Mouse (Mus musculus): ENCODE data around the gene Sox21. TPM values are rescaled to one million over a fixed set of nuclear protein-coding genes. Genes with fewer than 3 reads are reported as not detected.

The Sox21 gene
- polyA plus RNA-seq, 1 experiment from 2014 or later = 0.08 TPM

GRCm38 (mm10) chr14:118235973-118236885, 601 bp downstream of the Sox21 start:
- no peak overlapping the region for H3K27ac ChIP-seq
- peaks cover 32% of the 10 kb centered on the region for H3K4me1 ChIP-seq
- no peaks in the 10 kb centered on the region for H3K36me3 ChIP-seq
- H3K4me2 ChIP-seq = peak overlapping the region; percentile 97
- peak overlapping the region; percentile 56 for H3K4me3 ChIP-seq (replicated peaks)
- peak overlapping the region; percentile 24 for H3K9ac ChIP-seq
- under 1% methylated on average over 73 of the region's 73 CpGs for WGBS
- H3K27me3 ChIP-seq = peaks cover 95% of the 10 kb centered on the region
- no peaks in the 10 kb centered on the region for H3K9me3 ChIP-seq (replicated peaks)
- ATAC-seq (replicated peaks; ENCODE audit: low FRiP score) = peak; percentile 70

- peaks cover 36% of the 10 kb centered on the region for H3K4me1 ChIP-seq
- no peak overlapping the region for H3K27ac ChIP-seq
- H3K36me3 ChIP-seq = no peaks in the 10 kb centered on the region
- ATAC-seq (replicated peaks; ENCODE audit: low FRiP score) = no peak
- H3K4me3 ChIP-seq (replicated peaks) = peak overlapping the region; percentile 56
- peak overlapping the region; percentile 97 for H3K4me2 ChIP-seq
- under 1% methylated on average over 58 of the region's 62 CpGs for WGBS
- no peak overlapping the region for H3K9ac ChIP-seq
- peaks cover 93% of the 10 kb centered on the region for H3K27me3 ChIP-seq
- H3K9me3 ChIP-seq (replicated peaks) = no peaks in the 10 kb centered on the region
These were observed 1.4 kb downstream of the Sox21 start for GRCm38 (mm10) chr14:118235361-118235972.

GRCm38 (mm10) chr14:118234541-118235210, 2.2 kb downstream of the Sox21 start:
- Histone ChIP-seq H3K36me3 (no peaks in the 10 kb centered on the region), H3K9ac (no peak overlapping the region), H3K9me3 (replicated peaks) (no peaks in the 10 kb centered on the region), H3K4me3 (replicated peaks) (peak overlapping the region; percentile 56), H3K4me1 (peaks cover 36% of the 10 kb centered on the region), H3K4me2 (peak overlapping the region; percentile 97), H3K27me3 (peaks cover 93% of the 10 kb centered on the region), H3K27ac (no peak overlapping the region)
- ATAC-seq (replicated peaks; ENCODE audit: low FRiP score) = no peak
- under 1% methylated on average over 70 of the region's 84 CpGs for whole genome bisulfite sequencing

- Histone ChIP-seq H3K27ac (no peak overlapping the region), H3K4me1 (peaks cover 36% of the 10 kb centered on the region), H3K9ac (no peak overlapping the region), H3K4me2 (peak overlapping the region; percentile 97; the same call in 1 of the 2 replicates), H3K27me3 (peaks cover 93% of the 10 kb centered on the region), H3K36me3 (no peaks in the 10 kb centered on the region), H3K9me3 (replicated peaks) (no peaks in the 10 kb centered on the region), H3K4me3 (replicated peaks) (peak overlapping the region; percentile 56)
- ATAC-seq (replicated peaks; ENCODE audit: low FRiP score) = no peak
- WGBS = 3% methylated on average over 26 of the region's 26 CpGs
These were observed 2.9 kb downstream of the Sox21 start for GRCm38 (mm10) chr14:118233786-118234540.

GRCm38 (mm10) chr14:118232381-118232970, 4.4 kb downstream of the Sox21 start:
- peaks cover 41% of the 10 kb centered on the region for H3K4me1 ChIP-seq
- H3K4me2 ChIP-seq = no peak overlapping the region
- no peak overlapping the region for H3K27ac ChIP-seq
- no peak overlapping the region for H3K4me3 ChIP-seq (replicated peaks)
- no peak for ATAC-seq (replicated peaks; ENCODE audit: low FRiP score)
- no peaks in the 10 kb centered on the region for H3K36me3 ChIP-seq
- no peaks in the 10 kb centered on the region for H3K9me3 ChIP-seq (replicated peaks)
- H3K27me3 ChIP-seq = peaks cover 96% of the 10 kb centered on the region
- H3K9ac ChIP-seq = no peak overlapping the region
- 2% methylated on average over 8 of the region's 8 CpGs for WGBS

GRCm38 (mm10) chr14:118226471-118227155, 10.2 kb downstream of the Sox21 start:
- no peak for ATAC-seq (replicated peaks; ENCODE audit: low FRiP score)
- Histone ChIP-seq H3K4me1 (peaks cover 20% of the 10 kb centered on the region), H3K9me3 (replicated peaks) (no peaks in the 10 kb centered on the region), H3K36me3 (no peaks in the 10 kb centered on the region), H3K4me3 (replicated peaks) (no peak overlapping the region), H3K27me3 (peaks cover 96% of the 10 kb centered on the region), H3K4me2 (peak overlapping the region; percentile 29; the same call in 1 of the 2 replicates), H3K9ac (no peak overlapping the region), H3K27ac (no peak overlapping the region)
- under 1% methylated on average over 21 of the region's 21 CpGs for WGBS

- H3K4me3 ChIP-seq (replicated peaks) = peak overlapping the region; percentile 18; the same call in 1 of the 2 replicates
- no peak overlapping the region for H3K27ac ChIP-seq
- H3K9ac ChIP-seq = no peak overlapping the region
- H3K36me3 ChIP-seq = no peaks in the 10 kb centered on the region
- H3K4me1 ChIP-seq = peaks cover 18% of the 10 kb centered on the region
- H3K4me2 ChIP-seq = peak overlapping the region; percentile 29; the same call in 1 of the 2 replicates
- no peaks in the 10 kb centered on the region for H3K9me3 ChIP-seq (replicated peaks)
- WGBS = under 1% methylated on average over 21 of the region's 21 CpGs
- 0 out of 2 replicates have a peak, but pooled peaks have one; percentile 45 for ATAC-seq (replicated peaks; ENCODE audit: low FRiP score)
- peaks cover 91% of the 10 kb centered on the region for H3K27me3 ChIP-seq
These were observed 10.9 kb downstream of the Sox21 start for GRCm38 (mm10) chr14:118225911-118226310.

GRCm38 (mm10) chr14:118225061-118225743, 11.6 kb downstream of the Sox21 start:
- Histone ChIP-seq H3K36me3 (no peaks in the 10 kb centered on the region), H3K27me3 (peaks cover 85% of the 10 kb centered on the region), H3K9ac (no peak overlapping the region), H3K9me3 (replicated peaks) (no peaks in the 10 kb centered on the region), H3K27ac (no peak overlapping the region), H3K4me3 (replicated peaks) (no peak overlapping the region), H3K4me1 (peaks cover 17% of the 10 kb centered on the region), H3K4me2 (no peak overlapping the region)
- no peak for ATAC-seq (replicated peaks; ENCODE audit: low FRiP score)
- 9% methylated on average over 16 of the region's 16 CpGs for WGBS

- Histone ChIP-seq H3K4me2 (no peak overlapping the region), H3K4me3 (replicated peaks) (no peak overlapping the region), H3K4me1 (peaks cover 5% of the 10 kb centered on the region), H3K36me3 (no peaks in the 10 kb centered on the region), H3K27ac (no peak overlapping the region), H3K9ac (no peak overlapping the region), H3K27me3 (peaks cover 64% of the 10 kb centered on the region), H3K9me3 (replicated peaks) (no peaks in the 10 kb centered on the region)
- 83% methylated on average over 1 of the region's 1 CpGs for WGBS
- no peak for ATAC-seq (replicated peaks; ENCODE audit: low FRiP score)
These were observed 15.9 kb downstream of the Sox21 start for GRCm38 (mm10) chr14:118220885-118221284.

- H3K36me3 ChIP-seq = no peaks in the 10 kb centered on the region
- WGBS = 75% methylated on average over 8 of the region's 8 CpGs
- ATAC-seq (replicated peaks; ENCODE audit: low FRiP score) = no peak
- no peaks in the 10 kb centered on the region for H3K4me1 ChIP-seq
- peaks cover 41% of the 10 kb centered on the region for H3K27me3 ChIP-seq
- H3K4me3 ChIP-seq (replicated peaks) = no peak overlapping the region
- no peak overlapping the region for H3K27ac ChIP-seq
- H3K4me2 ChIP-seq = no peak overlapping the region
- H3K9me3 ChIP-seq (replicated peaks) = no peaks in the 10 kb centered on the region
- no peak overlapping the region for H3K9ac ChIP-seq
These were observed 20.0 kb downstream of the Sox21 start for GRCm38 (mm10) chr14:118216826-118217225.
